Mouse (Mus musculus) adipose tissue, adult 10 weeks (tissue): ENCODE data around the gene Mybbp1a. TPM values are rescaled to one million over a fixed set of nuclear protein-coding genes. Genes with fewer than 3 reads are reported as not detected.

Source experiments
- polyA plus RNA-seq: library from polyadenylated mRNA; stranded (reverse); fragments of 350-450 nt; fragmentation: Illumina TruSeq; extraction: RNeasy Lipid Tissue Mini Kit (QIAGEN cat#74804); gene quantifications from one replicate; pipeline ENCODE4 v1.2.3, GENCODE M21; 2014; ENCODE audit warnings: low read depth, low replicate concordance

The Mybbp1a gene
- polyA plus RNA-seq, result 43.2 TPM

DNA sequence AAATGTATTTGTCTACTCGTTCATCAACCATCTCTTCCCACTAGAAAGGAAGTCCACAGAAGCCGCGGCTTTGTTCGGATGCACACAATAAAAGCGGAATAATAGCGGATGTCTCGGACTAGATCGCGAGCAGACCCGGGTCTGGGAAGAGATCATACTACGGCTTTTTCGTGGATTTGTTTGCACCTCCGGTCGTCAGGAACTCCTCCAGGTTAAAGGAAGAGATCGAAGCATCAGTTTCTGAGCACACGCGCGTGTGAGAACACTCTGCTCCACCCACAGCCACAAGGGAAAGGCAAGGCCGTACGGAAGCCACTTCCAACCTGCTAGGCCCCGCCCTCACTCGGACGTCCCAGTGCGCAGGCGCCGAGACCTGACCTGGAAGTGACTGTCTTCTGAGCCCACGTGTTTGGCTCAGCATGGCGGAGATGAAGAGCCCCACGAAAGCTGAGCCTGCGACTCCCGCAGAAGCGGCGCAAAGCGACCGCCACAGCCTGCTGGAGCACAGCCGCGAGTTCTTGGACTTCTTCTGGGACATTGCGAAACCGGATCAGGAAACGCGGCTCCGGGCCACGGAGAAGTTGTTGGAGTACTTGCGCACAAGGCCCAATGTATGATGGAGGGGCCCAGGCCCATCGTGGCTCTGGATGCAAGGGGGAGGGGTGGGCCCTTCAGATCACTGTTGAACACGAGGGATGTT is at the start of gene Mybbp1a:
Mybbp1a (plus strand) TSS at position 391 of the 700 bp plus-strand sequence.

DNA sequence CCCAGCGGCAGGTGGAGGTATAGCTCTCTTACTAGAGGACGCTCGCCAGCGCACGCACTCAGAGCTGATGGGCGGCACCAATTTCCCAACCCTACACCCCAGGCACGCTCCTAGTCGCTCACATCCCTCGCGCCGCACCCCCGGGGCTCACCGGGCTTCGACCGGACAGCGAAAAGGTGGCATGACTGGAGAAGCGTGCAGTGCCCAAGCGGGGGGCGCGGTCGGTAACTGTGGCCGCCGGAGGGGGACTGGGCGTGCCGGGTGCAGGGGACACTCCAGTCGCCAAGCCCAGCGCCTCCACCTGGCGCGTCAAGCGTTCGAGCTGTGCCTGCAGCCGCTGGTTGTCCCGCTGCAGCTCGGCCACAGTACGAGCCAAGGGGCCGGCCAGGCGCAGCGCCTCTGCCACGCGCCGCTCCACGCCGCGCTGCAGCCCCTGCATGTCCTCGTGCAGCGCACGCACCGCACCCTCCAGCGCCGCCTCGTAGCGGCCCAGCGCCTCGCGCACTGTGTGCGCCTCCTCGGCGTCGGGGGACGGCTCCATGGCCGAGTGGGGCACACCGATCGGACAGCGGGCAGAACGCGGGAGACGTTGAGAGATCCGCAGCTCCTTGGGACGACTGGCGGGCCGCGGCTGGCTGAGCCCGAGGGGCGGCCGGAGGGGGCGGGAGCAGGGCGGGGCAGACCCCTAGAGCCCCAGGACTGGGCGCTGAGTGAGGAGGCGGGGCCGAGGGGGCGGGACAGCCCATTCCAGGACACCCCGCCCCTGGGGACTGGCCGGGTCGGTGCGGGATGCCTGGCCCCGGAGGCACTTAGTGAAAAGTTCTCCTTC is 29.8 kb upstream of the Mybbp1a start, which contains the start of gene Smtnl2:
Smtnl2 (minus strand) TSS at position 621 of the 829 bp plus-strand sequence.

DNA sequence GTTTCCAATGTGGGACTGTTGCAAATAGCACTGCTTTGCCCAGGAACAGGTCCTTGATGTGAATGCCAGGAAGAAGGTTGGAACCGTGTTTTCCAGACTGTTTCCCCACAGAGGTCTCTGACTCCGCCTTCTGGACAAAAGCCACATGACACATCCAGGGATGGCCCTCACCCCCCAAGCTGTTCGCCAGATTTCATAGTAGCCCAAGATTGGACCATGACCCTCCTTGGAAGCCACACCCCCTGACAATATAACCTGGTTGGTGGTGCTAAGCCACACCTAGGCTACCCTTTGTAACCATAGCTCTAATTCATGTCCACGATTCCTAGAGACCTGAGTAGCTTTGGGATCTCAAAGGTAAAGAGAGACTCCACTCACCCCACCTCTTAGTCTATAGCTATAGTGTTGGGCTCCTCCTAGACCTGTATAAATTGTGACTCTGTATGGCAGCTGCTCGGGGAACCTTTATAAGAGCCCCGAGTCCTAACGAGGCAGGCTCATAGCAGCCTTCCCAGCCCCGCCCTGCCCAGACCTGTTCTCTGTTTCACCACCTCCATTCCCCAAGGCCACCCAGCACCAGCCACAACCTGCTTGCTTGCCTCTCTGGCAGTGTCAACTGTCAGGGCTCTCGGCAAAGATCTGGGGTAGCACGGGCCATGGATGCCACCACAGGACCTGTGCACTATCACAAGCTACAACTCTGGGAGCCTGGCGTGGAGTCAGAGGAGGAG is 6.0 kb upstream of the Mybbp1a start, which contains the start of gene Ggt6:
Ggt6 (plus strand) TSS at position 564 of the 731 bp plus-strand sequence.

DNA sequence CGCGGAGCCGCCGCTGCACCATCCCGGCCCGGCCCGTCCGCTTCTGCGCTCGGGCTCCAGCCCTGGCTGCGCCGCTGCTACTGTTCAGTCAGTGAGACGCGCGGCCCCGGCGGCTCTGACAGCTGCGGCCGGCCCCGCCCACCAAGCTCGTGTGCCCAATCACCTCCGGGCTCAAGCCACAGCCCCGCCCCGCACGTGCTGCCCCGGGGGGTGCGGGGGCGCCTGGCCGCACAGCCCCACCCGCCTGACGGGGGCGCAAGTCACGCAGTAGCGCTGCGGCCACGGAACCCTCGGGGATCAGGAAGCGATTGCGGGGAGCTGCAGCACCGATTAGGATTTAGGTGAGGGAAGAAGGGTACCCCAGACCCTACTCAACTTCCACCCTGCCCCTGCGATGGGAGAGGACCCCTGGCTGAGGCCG is 48.7 kb downstream of the Mybbp1a start, which contains the start of gene Spns2:
Spns2 (minus strand) TSS at position 24 of the 421 bp plus-strand sequence.

Other genes starting within 250 kb of the Mybbp1a start
- 0.62 TPM for gene Gm43951, start 234.5 kb upstream of the Mybbp1a start, polyA plus RNA-seq
- 10.2 TPM for gene 4933427D14Rik, start 233.9 kb upstream of the Mybbp1a start, polyA plus RNA-seq
- gene Txndc17, start 233.8 kb upstream of the Mybbp1a start, polyA plus RNA-seq, result 128 TPM
- 15.8 TPM for gene Med31, start 225.8 kb upstream of the Mybbp1a start, polyA plus RNA-seq
- gene Slc13a5, start 174.1 kb upstream of the Mybbp1a start, polyA plus RNA-seq, result 0.65 TPM
- gene Xaf1, start 139.7 kb upstream of the Mybbp1a start, polyA plus RNA-seq, result 23.9 TPM
- 0.93 TPM for gene Fbxo39, start 126.9 kb upstream of the Mybbp1a start, polyA plus RNA-seq
- 11.9 TPM for gene Tekt1, start 78.9 kb upstream of the Mybbp1a start, polyA plus RNA-seq
- 19.5 TPM for gene Smtnl2, start 29.6 kb upstream of the Mybbp1a start, polyA plus RNA-seq
- 0.84 TPM for gene Ggt6, start 5.8 kb upstream of the Mybbp1a start, polyA plus RNA-seq
- gene Spns2, start 48.5 kb downstream of the Mybbp1a start, polyA plus RNA-seq, result 18.1 TPM
- 1.2 TPM for gene Spns3, start 109.2 kb downstream of the Mybbp1a start, polyA plus RNA-seq
- 23.2 TPM for gene Ube2g1, start 165.9 kb downstream of the Mybbp1a start, polyA plus RNA-seq
- gene Ankfy1, start 248.7 kb downstream of the Mybbp1a start, polyA plus RNA-seq, result 26.2 TPM